Mouse (Mus musculus) embryonic fibroblast, embryonic 13.5 days (primary cell): ENCODE data around the gene Ptgir. TPM values are rescaled to one million over a fixed set of nuclear protein-coding genes. Genes with fewer than 3 reads are reported as not detected.
A peak's percentile ranks its signal among the peaks of the same experiment; 100 is the strongest.

Source experiments
- H3K27ac ChIP-seq: 2 replicates; pipeline ENCODE4 v1.5.1; 2012; ENCODE audit warnings: low read length, control low read depth, inconsistent platforms; ENCODE audit not compliant: insufficient read depth
- H3K4me1 ChIP-seq: 2 replicates; pipeline ENCODE4 v1.6.1; 2011; ENCODE audit warnings: low read length; ENCODE audit not compliant: control insufficient read depth, insufficient read depth
- H3K4me3 ChIP-seq: 2 replicates; pipeline ENCODE4 v1.5.1; 2011; ENCODE audit warnings: mild to moderate bottlenecking, control low read depth, low read length; ENCODE audit not compliant: insufficient read depth
- CTCF ChIP-seq: IDR thresholded peaks from 2 replicates; pipeline ENCODE4 v1.5.1; 2011; ENCODE audit warnings: mild to moderate bottlenecking, control low read depth, low read length, moderate library complexity, borderline replicate concordance; ENCODE audit not compliant: insufficient read depth
- POLR2A ChIP-seq: IDR thresholded peaks from 2 replicates; pipeline ENCODE4 v1.6.1; 2011; ENCODE audit warnings: low read depth, mild to moderate bottlenecking, control low read depth, low read length, moderate library complexity
- polyA plus RNA-seq: library from polyadenylated mRNA; stranded (reverse); fragments of >200 nt; gene quantifications from 2 replicates; pipeline ENCODE4 v1.2.4, GENCODE M21; 2011; ENCODE audit warnings: low read depth; ENCODE audit not compliant: missing spikeins, insufficient read length

Gene Ptgir
- polyA plus RNA-seq, 1 experiment = 1.6 TPM

DNA sequence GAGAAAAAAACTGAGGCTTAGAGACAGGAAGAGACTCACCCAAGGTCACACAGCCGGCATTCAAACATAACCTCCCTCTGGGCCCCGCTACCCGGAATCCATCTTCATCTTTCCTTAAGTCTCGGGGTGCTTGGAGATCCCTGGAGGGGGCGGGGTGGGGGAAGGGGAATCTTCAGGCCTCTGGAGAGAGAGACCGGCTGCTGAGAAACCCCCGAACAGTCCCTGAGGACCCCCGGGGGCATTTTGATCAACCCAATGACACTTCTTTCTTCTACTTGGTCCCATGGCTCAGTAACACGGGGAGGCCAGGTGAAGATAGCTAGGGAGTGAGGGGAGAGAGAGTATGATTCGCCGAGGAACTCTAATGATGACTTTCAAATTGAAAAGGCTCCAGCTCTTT is 30.3 kb upstream of the Ptgir start:
- peak overlapping the region; percentile 44 for H3K27ac ChIP-seq
- no peak for TF ChIP-seq CTCF
- no peak for TF ChIP-seq POLR2A
- peak overlapping the region; percentile 84 for H3K4me3 ChIP-seq
- no peaks in the 10 kb centered on the region for H3K4me1 ChIP-seq

DNA sequence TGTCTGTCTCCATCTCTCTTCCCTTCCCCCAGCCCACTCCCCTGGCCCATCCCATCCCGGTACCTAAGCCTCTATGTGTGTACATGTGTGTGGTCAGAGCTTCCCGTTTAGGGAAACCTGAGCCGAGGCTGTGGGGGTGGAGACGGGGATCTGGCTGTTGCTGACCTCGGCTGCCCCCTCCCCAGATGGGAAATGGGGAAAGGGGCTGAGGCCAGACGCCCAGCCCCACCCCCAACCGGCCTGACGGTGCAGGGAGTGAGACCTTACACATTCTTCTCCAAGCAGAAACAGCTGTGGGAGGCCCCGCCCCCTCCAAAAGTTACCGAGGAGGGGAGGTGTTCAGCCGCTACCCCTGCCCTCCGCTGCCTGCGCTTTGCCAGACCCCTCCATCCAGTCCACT is 29.7 kb upstream of the Ptgir start:
- H3K4me1 ChIP-seq = no peaks in the 10 kb centered on the region
- no peak for TF ChIP-seq POLR2A
- no peak for TF ChIP-seq CTCF
- peak overlapping the region; percentile 84 for H3K4me3 ChIP-seq

DNA sequence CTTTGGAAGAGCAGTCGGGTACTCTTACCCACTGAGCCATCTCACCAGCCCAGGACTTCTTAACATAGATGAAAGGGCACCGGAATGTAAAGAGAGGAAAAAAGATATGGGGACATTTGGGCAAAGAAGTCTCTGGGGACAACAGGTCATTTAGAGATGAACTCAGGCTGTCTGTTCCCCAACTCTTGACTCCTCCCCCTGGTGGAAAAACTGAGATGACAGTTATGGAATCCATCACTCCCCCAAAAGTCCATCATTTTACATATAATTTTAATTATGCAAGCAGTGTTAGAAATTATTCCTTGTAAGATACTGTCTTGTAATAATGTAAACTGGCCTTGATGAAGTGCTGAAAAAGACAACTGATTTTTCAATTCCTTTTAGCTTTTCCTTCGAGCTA is 28.6 kb upstream of the Ptgir start:
- no peak overlapping the region for H3K4me3 ChIP-seq
- TF ChIP-seq CTCF (no peak), POLR2A (no peak)
- H3K27ac ChIP-seq = no peak overlapping the region
- no peaks in the 10 kb centered on the region for H3K4me1 ChIP-seq

More for the DNA sequence above, 29.7 kb upstream of the Ptgir start:
- peak overlapping the region; percentile 44 for H3K27ac ChIP-seq

- Histone ChIP-seq H3K27ac (peak overlapping the region; percentile 65), H3K4me3 (no peak overlapping the region), H3K4me1 (no peaks in the 10 kb centered on the region)
- TF ChIP-seq CTCF (no peak), POLR2A (no peak)
These were observed 26.3 kb upstream of the Ptgir start for GRCm38 (mm10) chr7:16879796-16880547.

- H3K4me3 ChIP-seq = no peak overlapping the region
- H3K27ac ChIP-seq = peak overlapping the region; percentile 65
- no peak for TF ChIP-seq CTCF
- H3K4me1 ChIP-seq = no peaks in the 10 kb centered on the region
These were observed 25.7 kb upstream of the Ptgir start for GRCm38 (mm10) chr7:16880615-16881014.

DNA sequence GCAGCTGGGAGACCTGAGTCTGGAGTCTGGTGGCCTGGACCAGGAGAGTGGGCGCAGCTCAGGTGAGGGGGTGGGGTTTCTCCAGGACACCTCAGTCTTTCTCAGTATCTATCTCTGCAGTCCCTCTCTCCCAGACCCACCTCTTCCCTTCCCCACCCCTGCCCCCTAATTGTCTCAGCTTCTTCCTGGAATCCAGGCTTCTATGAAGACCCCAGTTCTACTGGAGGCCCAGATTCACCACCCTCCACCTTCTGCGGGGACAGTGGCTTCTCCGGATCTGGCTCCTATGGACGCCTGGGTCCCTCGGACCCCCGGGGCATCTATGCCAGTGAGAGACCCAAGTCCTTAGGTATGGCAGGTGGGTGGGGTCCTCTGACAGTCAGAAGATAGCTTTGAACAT is 23.1 kb upstream of the Ptgir start:
- H3K4me3 ChIP-seq = no peak overlapping the region
- TF ChIP-seq CTCF (no peak), POLR2A (no peak)
- H3K4me1 ChIP-seq = no peaks in the 10 kb centered on the region
- no peak overlapping the region for H3K27ac ChIP-seq

DNA sequence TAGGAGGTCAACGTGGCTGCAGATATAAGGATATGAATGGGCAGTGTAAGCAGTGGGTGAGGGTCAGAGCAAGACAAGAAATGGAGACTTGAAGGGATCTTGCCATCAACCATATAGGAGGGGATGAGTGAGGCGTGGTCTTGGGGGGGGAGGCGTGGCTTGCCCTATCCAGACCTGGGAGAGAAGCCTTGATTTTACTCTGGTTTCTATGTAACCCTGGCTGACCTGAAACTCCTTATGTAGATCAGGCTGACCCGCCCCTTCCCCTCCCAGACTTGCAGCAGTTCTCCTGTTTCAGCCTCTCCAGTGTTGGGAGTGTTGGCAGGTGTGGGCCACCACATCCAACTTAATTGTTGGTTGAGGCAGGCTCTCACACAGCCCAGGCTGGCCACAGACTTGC is 22.0 kb upstream of the Ptgir start:
- H3K4me3 ChIP-seq = no peak overlapping the region
- H3K4me1 ChIP-seq = no peaks in the 10 kb centered on the region
- TF ChIP-seq POLR2A = no peak
- no peak for TF ChIP-seq CTCF
- H3K27ac ChIP-seq = no peak overlapping the region

DNA sequence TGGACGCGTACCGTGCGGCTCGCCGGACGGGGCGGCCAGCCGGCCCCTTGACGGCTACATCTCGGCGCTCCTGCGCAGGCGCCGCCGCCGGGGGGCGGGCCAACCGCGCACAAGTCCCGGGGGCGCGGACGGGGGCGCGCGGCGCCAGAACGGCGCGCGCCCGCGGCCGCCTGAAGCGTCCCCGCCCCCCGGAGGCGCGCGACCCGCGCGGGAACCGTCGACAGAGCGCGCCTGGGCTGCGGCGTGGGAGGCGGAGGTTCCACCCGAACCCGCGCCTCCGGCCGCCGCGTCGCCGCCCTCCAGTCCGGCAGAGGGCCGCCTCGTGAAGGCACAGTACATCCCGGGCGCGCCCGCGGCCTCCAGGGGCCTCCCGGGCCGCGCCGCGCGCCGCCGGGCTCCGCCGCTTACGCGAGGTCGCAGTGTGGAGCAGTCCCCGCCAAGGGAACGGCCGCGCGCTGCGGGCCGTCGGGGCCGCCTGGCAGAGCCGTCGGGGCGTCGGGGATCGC is 21.0 kb upstream of the Ptgir start:
- H3K4me1 ChIP-seq = no peaks in the 10 kb centered on the region
- no peak overlapping the region for H3K4me3 ChIP-seq
- H3K27ac ChIP-seq = no peak overlapping the region
- TF ChIP-seq CTCF = no peak
- no peak for TF ChIP-seq POLR2A

GRCm38 (mm10) chr7:16885905-16886304 is 20.4 kb upstream of the Ptgir start:
- TF ChIP-seq POLR2A (no peak), CTCF (no peak)
- Histone ChIP-seq H3K27ac (no peak overlapping the region), H3K4me1 (no peaks in the 10 kb centered on the region), H3K4me3 (no peak overlapping the region)

DNA sequence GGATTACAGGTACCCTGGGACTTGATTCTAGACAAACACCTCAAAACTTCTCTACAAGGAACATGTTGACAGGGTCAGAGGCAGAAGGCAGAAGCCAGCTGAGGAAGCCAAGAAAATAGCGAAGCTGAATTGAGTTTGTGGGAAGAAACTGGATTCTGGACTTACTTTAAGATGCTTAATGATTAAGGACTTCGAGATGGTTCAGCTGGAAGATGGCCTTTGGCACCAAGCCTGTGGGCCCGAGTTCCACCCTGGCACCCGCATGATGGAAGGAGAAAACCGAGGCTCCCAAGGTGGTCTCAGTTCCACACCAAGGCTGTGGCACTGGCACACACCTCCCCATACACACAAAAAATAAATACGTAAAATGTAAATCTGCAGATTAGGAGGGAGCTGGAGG is 15.8 kb upstream of the Ptgir start:
- H3K4me1 ChIP-seq = no peaks in the 10 kb centered on the region; the same call in 1 of the 2 replicates
- peak overlapping the region; percentile 98 for H3K27ac ChIP-seq
- H3K4me3 ChIP-seq = peak overlapping the region; percentile 5
- no peak for TF ChIP-seq CTCF
- TF ChIP-seq POLR2A = no peak

DNA sequence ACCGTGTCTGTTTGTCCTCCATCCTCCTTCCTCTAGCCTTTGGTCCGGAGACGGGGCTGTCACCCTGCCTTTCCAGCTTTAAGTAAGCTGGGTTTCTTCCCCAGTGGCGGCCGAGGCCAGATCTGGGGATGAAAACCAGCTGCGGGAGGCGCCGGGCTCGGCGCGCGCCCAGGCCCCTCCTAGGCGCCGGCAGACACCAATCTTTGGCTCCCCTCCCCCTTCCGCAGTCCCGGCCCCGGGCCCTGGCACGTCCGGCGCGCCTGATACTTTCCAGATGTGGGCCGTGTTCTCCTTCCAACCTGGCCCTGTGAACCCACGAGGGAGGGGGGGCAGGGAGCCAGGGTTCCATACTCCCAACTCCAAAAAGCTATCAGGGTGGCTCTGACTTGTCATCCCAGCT is 15.3 kb upstream of the Ptgir start:
- TF ChIP-seq POLR2A (peak; percentile 92), CTCF (no peak)
- Histone ChIP-seq H3K4me1 (no peaks in the 10 kb centered on the region; the same call in 1 of the 2 replicates), H3K4me3 (peak overlapping the region; percentile 5), H3K27ac (peak overlapping the region; percentile 98)
